Comparison of ENCODE assay signal across 10 mouse cellular contexts in the genomic region with DNA sequence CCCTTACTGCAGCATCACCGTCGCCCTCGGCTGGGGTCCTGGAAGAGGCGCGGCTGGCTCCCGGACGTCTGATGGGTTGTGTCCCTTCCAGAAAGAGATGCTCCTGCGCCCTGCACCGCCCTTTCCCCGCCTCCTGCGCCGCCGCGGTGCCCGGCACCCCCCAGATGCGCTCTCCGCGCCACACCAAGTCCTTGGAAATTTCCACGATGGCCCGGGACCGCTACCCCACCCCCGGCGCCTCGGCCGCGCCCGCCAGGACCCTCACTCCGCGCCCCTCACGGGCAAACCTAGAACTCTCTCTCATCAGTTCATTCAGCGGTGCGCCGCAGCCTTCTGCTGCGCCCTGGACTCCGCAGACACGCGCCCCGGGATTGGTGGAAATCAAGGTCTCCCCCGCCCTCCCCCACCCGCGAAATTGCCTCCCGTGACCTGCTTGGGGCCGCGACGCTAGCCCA. TPM values are rescaled to one million over a fixed set of nuclear protein-coding genes. Genes with fewer than 3 reads are reported as not detected.
A peak's percentile ranks its signal among the peaks of the same experiment; 100 is the strongest.
DNase-seq lines count a peak whose midpoint lies in the region; ATAC-seq lines count a peak whose summit lies in the region.
"Had no signal": no experiment of that assay in that cellular context is flagged by ENCODE, and none has a peak within 500 bp of the region (broad histone marks: within the 10 kb centered on the region; RNA-seq: fewer than 3 reads in every experiment).

A gene (minus strand): TSS at position 377 of the 455 bp plus-strand sequence.

- peak within 1 kb of the TSS; percentile 91 for H3K9ac ChIP-seq in forebrain, embryonic 14.5 days (ENCODE audit: low read length)
- H3K9ac ChIP-seq in intestine, embryonic 15.5 days = peak within 1 kb of the TSS; percentile 57
- peak within 1 kb of the TSS; percentile 91 for H3K9ac ChIP-seq in neural tube, embryonic 11.5 days (ENCODE audit: low read length)

- H3K4me2 ChIP-seq in forebrain, embryonic 14.5 days (ENCODE audit: low read length) = peak within 1 kb of the TSS; percentile 84
- H3K4me2 ChIP-seq in intestine, embryonic 15.5 days (replicated peaks) = peak within 1 kb of the TSS; percentile 89
- peak within 1 kb of the TSS; percentile 86 for H3K4me2 ChIP-seq in neural tube, embryonic 11.5 days (ENCODE audit: low read depth)

- under 1% methylated on average over 42 of the region's 45 CpGs for WGBS in forebrain, embryonic 14.5 days
- under 1% methylated on average over 45 of the region's 45 CpGs for WGBS in intestine, embryonic 15.5 days
- WGBS in limb, embryonic 10.5 days = under 1% methylated on average over 42 of the region's 45 CpGs
- under 1% methylated on average over 45 of the region's 45 CpGs for WGBS in neural tube, embryonic 11.5 days

- peak within 1 kb of the TSS; percentile 97 for H3K27ac ChIP-seq in forebrain, embryonic 14.5 days (ENCODE audit: low read depth, low read length)
- peak within 1 kb of the TSS; percentile 62 for H3K27ac ChIP-seq in intestine, embryonic 15.5 days
- H3K27ac ChIP-seq in limb, embryonic 10.5 days = peak within 1 kb of the TSS; percentile 87
- peak within 1 kb of the TSS; percentile 94 for H3K27ac ChIP-seq in neural tube, embryonic 11.5 days (ENCODE audit: low read depth, low read length)

- DNase-seq in heart, adult 11 months = peak; percentile 76
- DNase-seq in heart, adult 18-20 months = no peak
- DNase-seq in brain, adult 2 months (ENCODE audit: low read depth, low spot score) = peak; percentile 84
- peak; percentile 53 for DNase-seq in forebrain, embryonic 14.5 days (ENCODE audit: low spot score)
- peak; percentile 77 for DNase-seq in limb, embryonic 10.5 days (ENCODE audit: low spot score)
- peak; percentile 70 for DNase-seq in neural tube, embryonic 11.5 days (ENCODE audit: low spot score)
- no peak for DNase-seq in urinary bladder, postnatal 14 days (ENCODE audit: low spot score)

- peaks cover 9% of the 10 kb centered on the region; the same call in 1 of the 2 replicates for H3K4me1 ChIP-seq in forebrain, embryonic 14.5 days (ENCODE audit: control insufficient read depth, insufficient read depth, low read length)
- H3K4me1 ChIP-seq in intestine, embryonic 15.5 days (replicated peaks) = peaks cover 6% of the 10 kb centered on the region; the same call in 1 of the 2 replicates
- H3K4me1 ChIP-seq in limb, embryonic 10.5 days = peaks cover 20% of the 10 kb centered on the region
- peaks cover 9% of the 10 kb centered on the region; the same call in 1 of the 2 replicates for H3K4me1 ChIP-seq in neural tube, embryonic 11.5 days (ENCODE audit: control insufficient read depth, insufficient read depth, low read length)

- H3K9me3 ChIP-seq in forebrain, embryonic 14.5 days (replicated peaks; ENCODE audit: control insufficient read depth, low read length) = no peaks in the 10 kb centered on the region
- H3K9me3 ChIP-seq in intestine, embryonic 15.5 days = no peaks in the 10 kb centered on the region
- no peaks in the 10 kb centered on the region for H3K9me3 ChIP-seq in limb, embryonic 10.5 days (replicated peaks)
- H3K9me3 ChIP-seq in neural tube, embryonic 11.5 days (ENCODE audit: control insufficient read depth, low read length) = no peaks in the 10 kb centered on the region

- H3K36me3 ChIP-seq in forebrain, embryonic 14.5 days (ENCODE audit: control insufficient read depth, insufficient read depth, low read length) = no peaks in the 10 kb centered on the region
- H3K36me3 ChIP-seq in intestine, embryonic 15.5 days = no peaks in the 10 kb centered on the region
- H3K36me3 ChIP-seq in limb, embryonic 10.5 days = no peaks in the 10 kb centered on the region
- no peaks in the 10 kb centered on the region for H3K36me3 ChIP-seq in neural tube, embryonic 11.5 days (ENCODE audit: control insufficient read depth, insufficient read depth, low read length)

- H3K27me3 ChIP-seq in forebrain, embryonic 14.5 days (replicated peaks; ENCODE audit: control insufficient read depth, insufficient read depth, low read length) = no peaks in the 10 kb centered on the region
- H3K27me3 ChIP-seq in intestine, embryonic 15.5 days (replicated peaks) = peaks cover 13% of the 10 kb centered on the region
- peaks cover 23% of the 10 kb centered on the region for H3K27me3 ChIP-seq in limb, embryonic 10.5 days (ENCODE audit: low read depth, poor library complexity, severe bottlenecking)
- H3K27me3 ChIP-seq in neural tube, embryonic 11.5 days (ENCODE audit: control insufficient read depth, insufficient read depth, low read length) = no peaks in the 10 kb centered on the region

- peak within 1 kb of the TSS; percentile 71 for H3K4me3 ChIP-seq in forebrain, embryonic 14.5 days (ENCODE audit: low read depth, low read length)
- H3K4me3 ChIP-seq in intestine, embryonic 15.5 days (replicated peaks) = peak within 1 kb of the TSS; percentile 52
- peak within 1 kb of the TSS; percentile 71 for H3K4me3 ChIP-seq in limb, embryonic 10.5 days
- peak within 1 kb of the TSS; percentile 66 for H3K4me3 ChIP-seq in neural tube, embryonic 11.5 days (ENCODE audit: low read depth, low read length)
- H3K4me3 ChIP-seq: myocyte had no signal

- ATAC-seq in forebrain, embryonic 14.5 days = peak; percentile 73
- ATAC-seq in intestine, embryonic 15.5 days = peak; percentile 73
- peak; percentile 76 for ATAC-seq in neural tube, embryonic 11.5 days (ENCODE audit: insufficient read depth, low FRiP score, low TSS enrichment)

RNA-seq across cellular contexts. Expression of the gene that starts here (rescaled TPM):
- total RNA-seq in heart, adult 18-20 months (2021) = under 1 TPM; 0.10 to 0.57 TPM
- 4.1 and 4.7 TPM in 2 replicates for polyA plus RNA-seq in forebrain, embryonic 14.5 days (2014; fragmentation: Nextera tagmentation; extraction: Ambion mirVana)
- polyA plus RNA-seq in intestine, embryonic 15.5 days (2015; fragmentation: Nextera tagmentation; extraction: Ambion mirVana) = 1.3 and 1.6 TPM in 2 replicates
- 0.73 and 0.91 TPM in 2 replicates for polyA plus RNA-seq in limb, embryonic 10.5 days (2016; fragmentation: Nextera tagmentation; extraction: Ambion mirVana)
- 9.0 and 10.6 TPM in 2 replicates for polyA plus RNA-seq in neural tube, embryonic 11.5 days (2014; fragmentation: Nextera tagmentation; extraction: Ambion mirVana)
- total RNA-seq: MEL had no signal

Comparison
In these comparisons a context has a peak if more than half of its experiments do, and no peak if none do; other contexts are left out.
1. DNase-seq: peak in heart, adult 11 months (single experiment), brain, adult 2 months (single experiment), forebrain, embryonic 14.5 days (single experiment) and neural tube, embryonic 11.5 days (single experiment); none in heart, adult 18-20 months (0 of 2) and urinary bladder, postnatal 14 days (single experiment).
2. Peak in DNase-seq, H3K4me3 ChIP-seq and H3K27ac ChIP-seq in limb, embryonic 10.5 days; RNA of the gene not detected or under 1 TPM.
3. Peak in every context shown above with its lines, with median percentiles within 50 percentile points of each other: ATAC-seq, H3K27ac ChIP-seq, H3K4me2 ChIP-seq, H3K4me3 ChIP-seq and H3K9ac ChIP-seq.